Mouse (Mus musculus) spleen, adult 2 months (tissue): ENCODE measurements at regions not wholly inside any gene's neighbourhood (a gene's known extent, or its start where the extent isn't known, plus 50 kb on each side); places are given as distances from the start of the nearest gene placed in this dataset.

ENCODE experiments used
- CTCF ChIP-seq: fragments of 200-500 bp; IDR thresholded peaks from 2 replicates; pipeline ENCODE4 v1.5.1; 2011; ENCODE audit warnings: mild to moderate bottlenecking, inconsistent platforms; ENCODE audit not compliant: insufficient read depth, insufficient read length, insufficient replicate concordance; ENCODE audit errors: extremely low read depth
- POLR2A ChIP-seq: fragments of 200-500 bp; IDR thresholded peaks from 2 replicates; pipeline ENCODE4 v1.6.1; 2011; ENCODE audit warnings: low read depth, low read length, inconsistent platforms

- TF ChIP-seq POLR2A = no peak
- TF ChIP-seq CTCF = no peak
Measured at GRCm38 (mm10) chr8:34254978-34255377, 143.4 kb upstream of the Gm10131 start.
